Mouse (Mus musculus) ES-E14 (cell line): ENCODE results near the gene Pacsin2.

Experiments used
- CHD2 ChIP-seq: IDR thresholded peaks from 2 replicates; pipeline ENCODE4 v1.6.1; 2014; ENCODE audit warnings: mild to moderate bottlenecking, low read depth, low read length, inconsistent platforms
- HCFC1 ChIP-seq: IDR thresholded peaks from 2 replicates; pipeline ENCODE4 v1.6.1; 2012; ENCODE audit warnings: low read length, inconsistent platforms, borderline replicate concordance; ENCODE audit not compliant: insufficient read depth
- MAFK ChIP-seq: IDR thresholded peaks from 2 replicates; pipeline ENCODE4 v1.6.1; 2014; ENCODE audit warnings: mild to moderate bottlenecking, low read depth, low read length, inconsistent platforms; ENCODE audit not compliant: insufficient read depth
- ZC3H11A ChIP-seq: IDR thresholded peaks from 2 replicates; pipeline ENCODE4 v1.6.1; 2012; ENCODE audit warnings: low read depth, mild to moderate bottlenecking, inconsistent platforms, low read length, borderline replicate concordance
- ZNF384 ChIP-seq: IDR thresholded peaks from 2 replicates; pipeline ENCODE4 v1.6.1; 2012; ENCODE audit warnings: low read depth, low read length, inconsistent platforms

GRCm38 (mm10) chr15:83440726-83441125 is 23.7 kb downstream of the Pacsin2 start:
- no peak for TF ChIP-seq MAFK
- TF ChIP-seq ZC3H11A: no peak
- no peak for TF ChIP-seq CHD2
- no peak for TF ChIP-seq ZNF384
- TF ChIP-seq HCFC1: no peak
